Mouse (Mus musculus): ENCODE results near the gene Olfr1416. TPM values are rescaled to one million over a fixed set of nuclear protein-coding genes. Genes with fewer than 3 reads are reported as not detected.
A peak's percentile ranks its signal among the peaks of the same experiment; 100 is the strongest.

Gene Olfr1416
- polyA plus RNA-seq, 1 experiment from 2014 or later: not detected

DNA sequence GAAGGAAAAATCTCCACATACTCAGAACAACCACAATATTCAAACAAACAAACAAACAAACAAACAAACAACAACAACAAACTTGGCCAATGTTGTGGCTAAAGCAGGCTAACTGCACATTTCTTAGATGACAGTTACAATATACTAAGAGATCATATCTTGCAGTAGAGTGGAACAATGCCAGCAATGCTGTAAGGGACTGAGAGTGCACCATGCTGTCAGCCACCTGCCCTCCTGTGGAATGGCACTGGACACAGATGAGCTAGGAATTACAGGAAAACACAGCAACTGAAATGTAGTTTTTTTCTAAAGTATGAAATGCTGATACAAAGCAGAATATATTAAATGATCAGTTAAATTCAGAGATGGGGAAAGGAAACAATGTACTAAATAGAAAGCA, 27.2 kb downstream of the Olfr1416 start:
- no peaks in the 10 kb centered on the region for H3K27me3 ChIP-seq (replicated peaks; ENCODE audit: low read depth, poor library complexity, severe bottlenecking)

DNA sequence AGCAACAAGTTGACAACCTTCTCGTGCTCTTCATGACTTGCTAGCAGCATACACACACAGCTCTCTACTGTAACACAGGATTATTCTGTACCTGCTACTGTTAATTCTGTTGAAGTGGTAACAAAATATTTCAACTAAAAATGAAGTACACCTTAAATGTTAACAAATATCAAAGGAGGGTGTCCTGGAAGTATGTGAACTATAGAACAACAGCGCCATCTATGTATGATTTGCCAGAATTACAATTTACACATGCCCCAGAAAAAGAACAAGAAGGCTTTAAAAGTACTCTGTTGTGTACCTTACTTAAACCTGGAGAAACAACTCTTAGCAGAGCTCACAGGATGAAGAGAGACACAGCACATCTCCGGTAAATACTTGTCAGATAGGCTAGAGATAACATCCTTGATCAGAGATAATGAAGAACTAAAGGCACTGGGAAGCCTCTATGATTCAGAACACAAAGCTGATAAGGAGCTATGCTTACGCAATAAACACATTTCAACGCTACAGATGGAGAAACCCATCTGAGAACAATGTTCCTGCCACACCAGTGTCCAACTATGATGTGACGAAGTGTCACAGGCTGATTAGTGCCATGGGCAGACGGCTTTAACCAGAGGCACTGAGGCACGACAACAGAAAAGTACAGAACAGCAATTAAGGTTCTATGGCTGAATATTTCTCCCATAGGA, 31.0 kb downstream of the Olfr1416 start:
- no peak overlapping the region for H3K4me3 ChIP-seq
- H3K27ac ChIP-seq (replicated peaks): no peak overlapping the region
- peaks cover 3% of the 10 kb centered on the region; the same call in 1 of the 2 replicates for H3K9me3 ChIP-seq
- no peak for DNase-seq (ENCODE audit: low spot score)
- no peaks in the 10 kb centered on the region for H3K4me1 ChIP-seq
- no peaks in the 10 kb centered on the region for H3K27me3 ChIP-seq (replicated peaks; ENCODE audit: low read depth, poor library complexity, severe bottlenecking)
- WGBS: 79% methylated on average over 8 of the region's 8 CpGs
- peaks cover 99% of the 10 kb centered on the region for H3K36me3 ChIP-seq (replicated peaks)

More for the DNA sequence above, 27.2 kb downstream of the Olfr1416 start:
- Histone ChIP-seq H3K36me3 (replicated peaks) (peaks cover 99% of the 10 kb centered on the region), H3K4me3 (no peak overlapping the region), H3K9me3 (peaks cover 3% of the 10 kb centered on the region; the same call in 1 of the 2 replicates), H3K4me1 (no peaks in the 10 kb centered on the region), H3K27ac (replicated peaks) (no peak overlapping the region)
- DNase-seq (ENCODE audit: low spot score): no peak

DNA sequence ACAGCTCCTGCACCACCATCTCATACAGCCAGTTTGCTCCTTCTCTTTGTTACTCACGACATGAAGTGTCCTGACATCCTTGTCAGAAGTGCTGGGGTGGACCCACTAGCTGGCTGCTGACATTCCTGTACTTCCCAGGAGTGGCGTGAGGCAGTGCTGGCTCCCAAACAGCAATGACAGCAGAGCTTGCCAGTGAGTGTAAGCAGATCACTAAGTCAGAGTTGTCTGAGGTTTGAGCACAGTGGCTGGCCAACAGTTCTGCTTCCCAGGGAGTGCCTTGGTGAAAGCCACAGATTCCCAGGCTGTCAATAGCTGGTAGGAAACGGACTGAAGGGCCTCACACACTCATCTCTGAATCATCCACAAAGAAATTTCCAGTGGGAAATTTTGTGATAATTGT, 36.6 kb downstream of the Olfr1416 start:
- H3K36me3 ChIP-seq (replicated peaks): peaks cover 98% of the 10 kb centered on the region
- DNase-seq (ENCODE audit: low spot score): no peak
- no peaks in the 10 kb centered on the region for H3K4me1 ChIP-seq
- 80% methylated on average over 3 of the region's 3 CpGs for WGBS
- no peak overlapping the region for H3K27ac ChIP-seq (replicated peaks)
- no peaks in the 10 kb centered on the region for H3K27me3 ChIP-seq (replicated peaks; ENCODE audit: low read depth, poor library complexity, severe bottlenecking)
- no peaks in the 10 kb centered on the region for H3K9me3 ChIP-seq
- no peak overlapping the region for H3K4me3 ChIP-seq

DNA sequence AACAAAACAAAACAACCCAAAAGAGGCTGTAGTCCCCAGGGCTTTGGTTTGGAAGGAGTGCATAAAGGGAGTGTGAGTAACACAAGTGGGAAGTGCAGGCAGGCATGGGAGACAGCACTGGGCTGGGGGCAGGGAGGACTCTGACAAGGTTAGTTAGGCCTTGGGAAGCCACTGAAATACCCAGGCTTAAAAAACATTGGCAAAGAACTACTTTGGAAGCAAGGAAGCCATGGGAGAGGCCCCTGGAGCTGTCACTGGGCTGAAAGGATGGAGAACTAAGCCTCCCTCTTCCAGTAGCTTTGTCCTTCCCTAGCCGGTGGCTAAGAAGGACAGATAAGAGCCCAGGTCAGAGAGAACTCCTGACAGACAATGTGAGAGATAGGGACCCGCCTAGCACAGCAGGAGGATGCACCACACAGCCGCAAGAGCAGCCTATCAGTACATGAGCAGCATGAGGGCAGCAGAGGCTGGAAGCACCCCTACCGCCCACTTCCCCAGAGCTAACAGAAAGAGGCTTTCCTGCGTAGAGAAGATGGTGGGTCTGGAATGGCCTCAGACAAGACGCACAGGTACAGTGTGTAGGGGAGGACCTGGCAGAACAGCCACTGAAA, 43.4 kb downstream of the Olfr1416 start:
- H3K4me1 ChIP-seq: peaks cover 22% of the 10 kb centered on the region
- no peaks in the 10 kb centered on the region for H3K27me3 ChIP-seq (replicated peaks; ENCODE audit: low read depth, poor library complexity, severe bottlenecking)
- no peak overlapping the region for H3K27ac ChIP-seq (replicated peaks)
- no peak for DNase-seq (ENCODE audit: low spot score)
- peaks cover 87% of the 10 kb centered on the region for H3K36me3 ChIP-seq (replicated peaks)
- WGBS: 71% methylated on average over 6 of the region's 6 CpGs
- no peaks in the 10 kb centered on the region for H3K9me3 ChIP-seq
- H3K4me3 ChIP-seq: no peak overlapping the region

DNA sequence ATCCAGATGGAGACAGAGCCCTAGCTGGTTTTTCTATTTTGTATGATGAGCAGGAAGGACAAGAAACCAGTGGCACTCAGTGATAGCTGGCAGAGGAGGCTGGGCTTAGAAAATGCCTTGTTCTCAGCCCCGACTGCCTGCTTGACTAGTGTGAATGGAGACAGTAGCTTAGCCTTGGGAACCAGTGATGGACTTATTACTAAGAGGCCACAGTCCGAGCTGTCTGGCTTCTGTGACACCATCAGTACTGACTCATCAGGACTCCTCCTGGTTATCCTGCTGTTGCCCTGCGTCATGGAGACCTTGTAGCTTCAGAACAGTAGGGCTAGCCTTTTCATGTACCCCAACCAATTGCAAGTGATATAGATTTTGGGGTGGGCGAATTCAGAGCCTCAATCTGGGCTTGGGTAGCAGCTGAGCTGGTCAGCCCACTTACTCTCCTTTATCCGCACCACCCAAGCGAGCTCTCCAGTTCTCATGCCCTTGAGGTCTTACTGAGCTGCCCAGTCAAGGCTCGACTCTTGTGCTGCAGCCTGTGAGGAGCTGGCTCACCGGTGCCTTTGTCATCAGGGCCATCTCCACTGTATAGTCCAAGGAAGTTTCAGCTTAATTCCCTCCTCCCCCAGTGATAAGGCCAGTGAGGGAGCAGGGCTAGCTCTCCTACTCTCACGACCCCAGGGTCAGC, 44.7 kb downstream of the Olfr1416 start:
- Histone ChIP-seq H3K27me3 (replicated peaks; ENCODE audit: low read depth, poor library complexity, severe bottlenecking) (no peaks in the 10 kb centered on the region), H3K27ac (replicated peaks) (no peak overlapping the region), H3K9me3 (no peaks in the 10 kb centered on the region), H3K36me3 (replicated peaks) (peaks cover 73% of the 10 kb centered on the region), H3K4me1 (peaks cover 23% of the 10 kb centered on the region), H3K4me3 (no peak overlapping the region)
- 87% methylated on average over 9 of the region's 9 CpGs for WGBS
- DNase-seq (ENCODE audit: low spot score): no peak

DNA sequence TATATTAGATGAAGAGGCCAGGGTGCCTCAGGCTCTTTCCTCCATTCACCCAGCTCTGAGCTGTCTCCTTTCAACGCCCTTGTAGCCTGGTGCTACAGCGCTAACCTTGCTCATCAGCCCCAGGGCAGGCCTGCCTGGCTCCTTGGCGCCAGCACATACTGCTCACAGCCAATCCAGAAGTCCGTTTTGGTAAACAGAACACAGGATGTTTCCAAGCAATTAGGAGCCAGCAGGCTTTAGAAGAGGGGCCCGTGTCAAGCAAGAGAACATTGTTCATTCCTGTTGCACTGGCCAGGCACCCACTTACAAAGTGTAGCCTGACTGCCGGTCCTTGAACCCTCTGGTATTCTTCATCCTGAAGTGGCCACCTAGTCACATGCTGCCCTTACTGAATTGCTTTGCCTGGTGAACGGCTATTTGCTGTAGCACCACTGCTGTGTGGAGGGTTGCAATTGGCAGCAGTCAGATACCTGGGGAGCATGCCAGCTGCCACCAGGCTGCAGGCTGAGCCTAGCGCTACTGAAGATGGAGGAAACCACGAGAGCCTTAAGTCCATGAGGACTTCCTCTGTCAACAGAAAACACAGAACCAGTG, 47.1 kb downstream of the Olfr1416 start:
- H3K27ac ChIP-seq (replicated peaks): peak overlapping the region; percentile 66

DNA sequence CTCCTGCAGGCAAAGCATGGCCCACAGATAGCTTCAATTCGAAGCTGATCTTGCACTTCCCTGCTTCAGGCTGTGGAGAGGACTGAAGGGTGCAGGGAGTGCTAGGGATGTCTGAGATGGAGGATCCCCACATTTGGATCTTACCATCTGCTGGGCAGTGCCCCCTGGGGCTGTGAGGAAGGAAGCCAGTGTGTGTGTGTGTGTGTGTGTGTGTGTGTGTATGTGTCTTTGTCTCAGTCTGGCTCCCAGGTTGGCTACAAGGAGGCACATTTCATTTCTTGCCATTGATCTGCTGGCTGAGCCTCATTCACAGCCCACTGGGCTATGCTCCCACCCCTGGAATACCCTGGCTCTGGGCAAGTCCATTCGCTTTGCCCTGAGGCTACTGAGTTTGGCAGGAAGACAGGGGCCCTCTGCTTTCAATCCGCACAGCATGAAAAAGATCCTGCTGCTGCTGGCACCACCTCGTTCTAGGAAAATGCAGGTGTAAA, 48.0 kb downstream of the Olfr1416 start:
- H3K4me3 ChIP-seq: no peak overlapping the region
- no peaks in the 10 kb centered on the region for H3K9me3 ChIP-seq
- no peaks in the 10 kb centered on the region for H3K27me3 ChIP-seq (replicated peaks; ENCODE audit: low read depth, poor library complexity, severe bottlenecking)
- H3K27ac ChIP-seq (replicated peaks): peak overlapping the region; percentile 66
- no peak for DNase-seq (ENCODE audit: low spot score)
- peaks cover 30% of the 10 kb centered on the region for H3K4me1 ChIP-seq
- WGBS: 56% methylated on average over 4 of the region's 4 CpGs
- peaks cover 40% of the 10 kb centered on the region for H3K36me3 ChIP-seq (replicated peaks)

More for the DNA sequence above, 47.1 kb downstream of the Olfr1416 start:
- Histone ChIP-seq H3K36me3 (replicated peaks) (peaks cover 49% of the 10 kb centered on the region), H3K9me3 (no peaks in the 10 kb centered on the region), H3K4me1 (peaks cover 23% of the 10 kb centered on the region), H3K4me3 (no peak overlapping the region), H3K27me3 (replicated peaks; ENCODE audit: low read depth, poor library complexity, severe bottlenecking) (no peaks in the 10 kb centered on the region)
- peak; percentile 48 for DNase-seq (ENCODE audit: low spot score)
- WGBS: 41% methylated on average over 9 of the region's 9 CpGs

DNA sequence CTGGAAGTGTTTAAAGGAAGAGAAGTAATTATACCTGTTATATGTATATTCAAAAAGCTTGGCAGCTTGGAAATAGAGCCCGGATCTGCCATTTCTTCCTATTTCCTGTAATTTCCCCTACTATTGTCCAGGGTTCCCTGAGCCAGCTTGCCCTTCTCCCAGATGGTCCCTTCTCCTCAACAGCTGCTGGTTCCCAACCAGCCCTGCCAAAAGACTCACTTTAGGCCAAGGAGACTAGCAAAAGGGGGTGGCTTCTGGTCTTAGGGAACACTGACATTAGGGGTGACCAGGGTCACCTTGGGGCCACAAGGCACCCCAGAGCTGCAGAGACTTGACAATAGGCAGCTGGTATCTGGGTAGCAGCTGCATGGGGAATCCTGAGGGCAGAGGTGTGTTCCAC, 49.9 kb downstream of the Olfr1416 start:
- no peak for DNase-seq (ENCODE audit: low spot score)
- WGBS: 79% methylated on average over 1 of the region's 1 CpGs
- H3K27me3 ChIP-seq (replicated peaks; ENCODE audit: low read depth, poor library complexity, severe bottlenecking): no peaks in the 10 kb centered on the region

DNA sequence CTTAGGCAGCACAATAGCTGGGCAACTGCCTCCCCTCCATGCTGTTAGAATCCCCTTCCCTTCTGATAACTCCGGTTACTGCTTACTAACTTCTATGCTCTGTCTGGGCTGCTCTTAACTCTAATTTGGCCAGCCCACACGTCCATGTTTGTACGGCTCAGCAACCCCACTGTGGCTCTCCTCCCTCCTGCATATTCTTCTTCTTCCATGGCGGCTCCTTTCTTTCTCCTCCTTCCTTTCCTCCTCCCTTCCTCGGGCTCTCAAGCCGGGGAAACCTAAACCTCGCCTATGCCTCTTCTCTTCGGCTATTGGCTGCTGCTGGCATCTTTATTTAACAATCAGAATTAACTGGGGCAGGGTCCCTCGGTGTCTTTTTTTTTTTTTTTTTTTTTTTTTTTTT, 52.1 kb downstream of the Olfr1416 start:
- H3K4me3 ChIP-seq: no peak overlapping the region
- DNase-seq (ENCODE audit: low spot score): no peak
- H3K36me3 ChIP-seq (replicated peaks): peaks cover 3% of the 10 kb centered on the region
- H3K27ac ChIP-seq (replicated peaks): no peak overlapping the region
- no peaks in the 10 kb centered on the region for H3K27me3 ChIP-seq (replicated peaks; ENCODE audit: low read depth, poor library complexity, severe bottlenecking)
- peaks cover 25% of the 10 kb centered on the region for H3K4me1 ChIP-seq
- no peaks in the 10 kb centered on the region for H3K9me3 ChIP-seq
- 75% methylated on average over 9 of the region's 9 CpGs for WGBS

More for the DNA sequence above, 49.9 kb downstream of the Olfr1416 start:
- H3K27ac ChIP-seq (replicated peaks): no peak overlapping the region
- peaks cover 34% of the 10 kb centered on the region for H3K4me1 ChIP-seq
- no peaks in the 10 kb centered on the region for H3K9me3 ChIP-seq
- peaks cover 25% of the 10 kb centered on the region for H3K36me3 ChIP-seq (replicated peaks)
- no peak overlapping the region for H3K4me3 ChIP-seq

DNA sequence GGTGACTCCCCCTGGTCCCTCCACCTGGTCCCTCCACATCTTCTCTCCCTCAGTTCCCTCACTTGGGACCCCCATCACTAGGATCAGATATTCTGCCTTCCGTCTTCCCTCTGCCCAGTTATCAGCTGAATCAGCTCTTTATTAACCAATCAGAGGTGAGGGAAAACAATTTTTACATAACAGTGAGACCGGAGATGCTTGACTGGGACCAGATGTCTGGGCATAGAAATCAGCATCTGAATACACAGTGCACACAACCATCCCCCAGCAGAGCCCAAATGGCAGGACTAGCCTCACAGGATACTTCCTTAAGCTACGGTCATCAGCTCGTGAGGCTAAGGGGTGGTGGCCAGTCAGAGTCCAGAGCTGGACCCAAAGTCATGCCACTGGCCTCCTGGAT, 52.8 kb downstream of the Olfr1416 start:
- H3K4me3 ChIP-seq: no peak overlapping the region
- no peaks in the 10 kb centered on the region for H3K36me3 ChIP-seq (replicated peaks)
- 52% methylated on average over 4 of the region's 4 CpGs for WGBS
- no peak overlapping the region; the same call in none of the 2 replicates for H3K27ac ChIP-seq (replicated peaks)
- no peaks in the 10 kb centered on the region for H3K9me3 ChIP-seq
- H3K4me1 ChIP-seq: peaks cover 18% of the 10 kb centered on the region
- peak; percentile 18 for DNase-seq (ENCODE audit: low spot score)
- no peaks in the 10 kb centered on the region for H3K27me3 ChIP-seq (replicated peaks; ENCODE audit: low read depth, poor library complexity, severe bottlenecking)

DNA sequence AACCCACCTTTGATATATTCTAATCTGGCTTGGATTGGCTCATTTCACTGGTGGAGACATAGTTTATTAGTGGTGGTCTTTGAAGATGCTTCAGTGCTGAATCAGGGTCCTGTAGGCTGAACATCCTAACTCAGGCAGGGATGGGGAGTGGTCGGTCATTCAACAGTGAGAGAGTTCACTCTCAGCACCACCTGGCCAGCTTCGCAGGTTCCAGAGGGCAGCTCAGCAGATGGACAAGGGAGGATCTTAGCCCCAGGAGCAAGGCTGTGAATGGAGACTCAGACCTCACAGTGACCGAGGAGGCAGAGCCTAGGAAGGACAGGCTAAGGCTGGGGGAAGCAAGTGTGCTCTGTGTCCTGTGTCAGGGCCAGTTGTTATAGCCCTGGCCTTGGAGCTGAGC, 53.5 kb downstream of the Olfr1416 start:
- Histone ChIP-seq H3K36me3 (replicated peaks) (no peaks in the 10 kb centered on the region), H3K4me3 (no peak overlapping the region), H3K9me3 (no peaks in the 10 kb centered on the region), H3K4me1 (peaks cover 11% of the 10 kb centered on the region), H3K27me3 (replicated peaks; ENCODE audit: low read depth, poor library complexity, severe bottlenecking) (no peaks in the 10 kb centered on the region), H3K27ac (replicated peaks) (peak overlapping the region; percentile 35; the same call in 1 of the 2 replicates)
- 81% methylated on average over 3 of the region's 3 CpGs for WGBS
- DNase-seq (ENCODE audit: low spot score): no peak

DNA sequence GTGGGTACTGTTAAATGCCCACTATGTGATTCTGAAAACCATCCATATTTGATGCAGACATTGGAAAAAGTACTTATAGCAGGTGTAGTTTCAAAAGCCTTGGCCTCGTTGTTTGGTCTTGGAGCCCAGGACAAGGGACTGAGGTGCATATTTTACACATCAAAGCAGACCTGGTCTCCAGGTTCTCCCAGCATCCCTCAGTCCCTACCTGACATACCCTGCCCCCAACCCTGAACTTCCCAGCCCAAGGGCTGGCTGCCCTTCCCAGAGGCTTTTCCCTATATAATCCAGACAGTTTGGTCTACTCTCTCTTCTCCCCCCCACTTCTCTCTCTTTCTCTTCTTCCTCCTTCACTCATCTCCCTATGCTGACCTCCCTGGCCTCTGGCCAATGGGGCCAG, 53.9 kb downstream of the Olfr1416 start:
- Histone ChIP-seq H3K9me3 (no peaks in the 10 kb centered on the region), H3K4me3 (no peak overlapping the region), H3K36me3 (replicated peaks) (no peaks in the 10 kb centered on the region), H3K27ac (replicated peaks) (no peak overlapping the region), H3K4me1 (peaks cover 11% of the 10 kb centered on the region), H3K27me3 (replicated peaks; ENCODE audit: low read depth, poor library complexity, severe bottlenecking) (no peaks in the 10 kb centered on the region)
- 90% methylated on average over 1 of the region's 1 CpGs for WGBS
- DNase-seq (ENCODE audit: low spot score): no peak

All from embryonic facial prominence, embryonic 10.5 days (tissue).